Mouse (Mus musculus): Measurements from ENCODE around the gene Lrrc51.
A peak's percentile ranks its signal among the peaks of the same experiment; 100 is the strongest.
"Not testable (repeated sequence)": the region's sequence is repeated elsewhere in the genome, so short reads cannot be mapped to it uniquely, and the experiment has no call there.

Gene Lrrc51

DNA sequence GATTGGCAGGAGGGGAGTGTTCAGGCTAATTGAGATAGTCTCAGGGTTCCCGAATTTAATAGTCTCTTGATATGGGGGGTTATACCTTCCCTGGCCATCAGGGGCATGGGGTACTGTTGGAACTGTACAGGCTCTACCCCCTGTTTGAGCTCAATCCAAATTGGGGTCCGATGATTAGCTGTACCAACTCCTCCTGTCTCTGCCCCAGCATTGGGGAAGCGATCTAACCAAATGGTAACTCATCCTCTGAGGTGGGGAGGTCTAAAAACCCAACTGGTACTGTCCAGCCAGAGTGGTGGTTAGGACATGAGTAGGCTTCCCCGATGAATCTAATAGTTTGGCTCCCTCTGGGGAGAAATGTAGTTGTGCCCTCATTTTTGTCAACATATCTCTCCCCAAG, 3.3 kb upstream of the Lrrc51 start:
- DNase-seq: no peak

DNA sequence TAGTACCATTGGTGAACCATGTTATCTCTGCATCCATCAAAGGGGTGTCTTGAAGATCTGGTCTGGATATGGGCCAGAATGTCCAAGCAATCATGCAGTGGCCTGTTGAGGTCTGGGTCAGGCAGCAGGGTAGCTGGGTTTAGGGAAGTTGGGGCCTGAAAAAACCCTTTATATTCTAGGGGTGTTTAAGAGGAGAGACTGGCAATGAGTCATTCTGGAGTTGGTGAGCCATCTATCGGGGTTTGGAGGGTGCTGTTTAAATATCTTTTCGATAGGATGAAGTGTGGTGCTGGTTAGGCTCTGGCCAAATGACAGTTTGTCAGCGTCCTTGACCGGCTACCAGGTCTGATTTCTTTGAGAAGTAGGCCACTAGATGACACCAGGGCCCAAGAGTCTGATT, 2.3 kb upstream of the Lrrc51 start:
- no peak for DNase-seq

DNA sequence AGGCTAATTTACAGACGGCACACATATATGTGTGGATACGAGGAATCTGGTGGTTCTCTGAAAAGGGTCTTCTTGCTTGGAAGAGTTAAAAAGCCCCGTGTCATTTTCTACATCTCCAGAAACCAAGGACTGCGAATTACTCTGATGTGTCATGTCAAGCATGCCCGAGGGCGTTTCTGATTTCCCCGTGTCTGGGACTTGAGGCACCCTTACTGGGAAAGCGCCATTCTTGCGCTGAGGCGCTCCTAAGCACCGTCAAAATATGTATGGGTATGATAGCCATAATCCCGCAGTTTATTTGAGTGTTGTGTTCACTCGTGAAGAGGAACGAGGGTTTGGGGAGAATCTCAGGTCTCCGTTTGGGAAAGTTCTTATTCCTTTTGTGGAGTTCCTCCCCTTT, 395 bp downstream of the Lrrc51 start:
- no peak for DNase-seq

DNA sequence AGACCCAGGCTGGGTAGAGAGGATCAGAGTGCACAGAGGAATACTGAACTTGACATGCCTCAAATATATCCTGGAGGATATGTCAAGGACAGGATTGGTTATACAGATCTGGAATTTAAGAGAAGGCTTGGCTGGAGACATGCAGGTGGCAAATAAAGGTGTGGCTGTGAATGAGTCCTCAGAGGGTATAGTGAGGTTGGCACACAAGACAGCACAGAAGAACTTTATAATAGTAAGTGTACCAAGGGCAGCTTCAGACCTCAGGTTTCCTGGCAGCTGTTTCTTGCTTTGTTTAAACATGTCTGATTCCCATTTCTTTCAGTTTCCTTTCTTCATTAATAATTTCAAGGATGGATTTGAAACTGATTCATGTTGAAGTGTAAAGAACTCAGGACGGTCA, 1.1 kb downstream of the Lrrc51 start:
- DNase-seq: no peak

DNA sequence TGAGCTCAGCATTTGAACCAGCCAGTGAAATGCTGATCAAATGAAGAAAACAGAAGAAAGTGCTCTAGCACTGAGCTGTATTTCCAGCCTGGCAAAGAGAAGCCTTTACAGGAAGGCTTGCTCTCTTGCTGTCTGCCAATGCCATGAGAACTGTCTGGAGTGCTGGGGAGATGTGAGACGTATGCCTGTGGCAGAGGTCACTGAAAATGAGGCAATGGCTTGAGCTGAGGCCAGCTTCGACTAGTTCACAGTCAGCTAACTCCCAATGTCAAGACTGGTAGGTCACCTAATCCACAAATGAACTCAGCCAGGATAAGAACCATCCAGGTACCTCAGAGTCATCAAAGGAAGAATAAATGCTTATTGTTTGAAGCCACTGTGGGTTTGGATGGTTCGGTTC, 5.6 kb downstream of the Lrrc51 start:
- no peak for DNase-seq

DNA sequence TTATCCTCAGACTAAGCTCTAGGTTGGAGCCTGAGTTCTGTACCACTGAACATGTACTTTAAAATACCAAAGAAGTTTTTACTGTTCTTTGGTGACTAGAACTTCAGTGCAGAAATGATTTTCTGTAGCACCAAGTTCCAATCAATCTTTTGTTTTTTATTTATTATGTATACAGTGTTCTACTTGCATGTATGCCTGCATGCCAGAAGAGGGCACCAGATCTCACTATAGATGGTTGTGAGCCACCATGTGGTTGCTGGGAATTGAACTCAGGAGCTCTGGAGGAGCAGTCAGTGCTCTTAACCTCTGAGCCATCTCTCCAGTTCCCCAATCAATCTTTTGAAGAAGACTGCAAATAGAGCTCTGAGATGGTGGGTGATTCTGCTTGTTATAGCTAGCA, 7.8 kb downstream of the Lrrc51 start:
- DNase-seq: not testable (repeated sequence)

DNA sequence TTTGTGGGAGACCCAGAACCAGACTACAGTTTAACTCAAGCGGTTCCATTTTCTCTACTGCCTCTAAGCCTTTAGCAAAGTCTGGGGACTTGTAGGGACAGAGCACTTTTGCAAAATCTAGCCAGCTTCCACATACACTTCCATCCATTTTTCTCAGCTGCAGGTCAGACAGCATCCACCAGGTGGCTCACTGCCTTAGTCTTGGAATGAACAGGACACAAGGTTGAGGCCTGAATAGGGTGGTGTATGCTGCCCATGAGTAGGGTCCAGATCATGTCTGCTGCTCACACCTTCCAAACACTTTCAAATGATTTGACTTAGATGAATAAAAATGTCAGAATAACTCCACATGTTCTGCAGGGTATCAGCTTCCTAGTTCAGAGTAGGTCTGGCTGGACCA, 15.6 kb downstream of the Lrrc51 start:
- DNase-seq: peak; percentile 42 to 54

DNA sequence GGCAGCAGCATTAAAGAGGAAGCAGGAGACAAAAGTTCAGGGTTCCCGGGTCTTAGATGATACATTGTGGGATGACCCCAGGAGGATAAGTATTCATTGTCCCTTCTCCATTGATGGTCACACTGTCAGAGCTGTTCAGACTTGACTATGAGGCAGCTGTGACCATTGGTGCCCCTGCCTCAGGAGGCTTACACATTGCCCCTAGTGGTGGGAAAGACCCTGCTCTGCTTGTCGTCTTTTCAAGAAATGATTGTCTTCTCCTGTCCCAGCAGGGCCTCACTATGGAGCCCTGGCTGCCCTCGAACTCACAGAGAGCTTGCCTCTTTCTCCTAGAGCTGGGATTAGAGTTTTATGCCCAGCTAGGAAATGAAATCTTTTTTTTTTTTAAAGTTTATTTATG, 21.7 kb downstream of the Lrrc51 start:
- no peak for DNase-seq

DNA sequence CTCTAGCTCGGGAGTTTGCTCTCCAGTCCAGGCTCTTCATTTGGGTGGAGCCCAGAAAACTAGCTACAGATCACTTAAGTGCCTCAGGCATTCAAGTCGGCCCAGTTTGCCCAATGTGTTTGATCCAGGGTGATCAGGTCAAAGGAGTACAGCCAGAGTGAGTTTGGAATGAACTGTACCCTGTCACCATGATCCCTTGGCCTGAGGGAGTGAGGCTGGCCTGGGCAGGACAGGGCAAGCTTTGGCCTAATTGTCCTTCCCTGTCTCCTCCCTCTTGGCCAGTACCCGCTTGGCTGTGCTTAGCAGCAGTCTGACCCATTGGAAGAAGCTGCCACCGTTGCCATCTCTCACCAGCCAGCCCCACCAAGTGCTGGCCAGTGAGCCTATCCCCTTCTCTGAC, 23.6 kb downstream of the Lrrc51 start:
- no peak for DNase-seq

DNA sequence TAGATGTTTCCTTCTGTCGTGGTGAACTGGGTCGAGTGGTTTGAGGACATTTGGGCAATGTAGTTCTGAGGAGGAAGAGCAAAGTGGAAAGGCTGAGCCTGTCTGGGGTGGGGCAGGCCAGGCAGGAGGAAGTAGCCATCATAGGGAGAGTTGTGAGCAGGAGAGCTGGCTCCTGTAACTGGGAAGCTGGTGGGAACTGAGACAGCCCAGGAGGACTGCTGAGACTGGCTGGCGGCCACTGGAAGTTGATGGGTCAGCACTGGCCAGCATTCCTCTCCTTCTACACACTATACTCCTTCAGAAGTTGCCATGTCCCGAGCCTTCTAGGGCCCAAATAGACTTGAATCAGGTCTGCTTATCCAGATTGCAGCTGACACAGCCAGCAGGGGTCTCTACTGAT, 25.3 kb downstream of the Lrrc51 start:
- DNase-seq: no peak

DNA sequence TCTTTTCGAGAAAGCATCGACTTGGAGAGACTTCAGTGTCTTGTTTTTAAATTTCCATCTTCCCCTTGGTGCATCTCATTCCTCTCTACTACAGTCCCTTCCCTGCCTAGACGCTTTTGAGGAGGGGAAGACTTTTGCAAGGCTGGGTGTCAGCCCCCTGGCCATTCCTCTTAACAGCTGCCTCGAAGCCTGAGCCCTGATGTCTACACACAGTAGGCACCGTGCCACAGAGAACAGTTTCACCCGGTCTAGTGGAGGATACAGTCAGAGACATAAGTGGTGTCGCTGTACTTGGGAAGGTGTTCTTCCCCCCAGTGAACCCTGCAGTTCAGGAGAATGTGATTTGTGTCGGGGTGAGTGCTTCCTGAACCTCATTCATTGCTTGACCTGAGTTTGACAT, 27.0 kb downstream of the Lrrc51 start:
- no peak for DNase-seq

DNA sequence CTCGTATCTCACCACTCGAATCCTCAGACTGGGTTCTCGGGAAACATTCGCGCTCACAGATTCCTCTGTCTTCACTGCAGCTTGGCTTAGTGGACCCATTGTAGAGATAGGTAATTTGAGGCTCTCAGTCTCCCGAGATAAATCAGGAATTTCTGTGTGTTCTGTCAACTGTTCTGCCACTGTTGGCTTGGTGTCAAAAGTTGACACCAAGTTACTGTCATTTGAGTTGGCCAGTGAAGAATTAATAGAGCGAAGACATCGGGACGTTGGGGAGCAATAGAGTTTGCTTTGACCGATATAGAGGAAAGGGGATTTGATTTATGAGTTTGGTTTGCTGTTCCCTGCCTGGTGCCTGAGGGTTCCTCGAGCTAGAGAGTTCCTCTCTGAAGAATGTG, 27.4 kb downstream of the Lrrc51 start, which contains the start of gene Tomt:
Tomt (minus strand) TSS at position 73 of the 395 bp plus-strand sequence.
- DNase-seq: no peak

DNA sequence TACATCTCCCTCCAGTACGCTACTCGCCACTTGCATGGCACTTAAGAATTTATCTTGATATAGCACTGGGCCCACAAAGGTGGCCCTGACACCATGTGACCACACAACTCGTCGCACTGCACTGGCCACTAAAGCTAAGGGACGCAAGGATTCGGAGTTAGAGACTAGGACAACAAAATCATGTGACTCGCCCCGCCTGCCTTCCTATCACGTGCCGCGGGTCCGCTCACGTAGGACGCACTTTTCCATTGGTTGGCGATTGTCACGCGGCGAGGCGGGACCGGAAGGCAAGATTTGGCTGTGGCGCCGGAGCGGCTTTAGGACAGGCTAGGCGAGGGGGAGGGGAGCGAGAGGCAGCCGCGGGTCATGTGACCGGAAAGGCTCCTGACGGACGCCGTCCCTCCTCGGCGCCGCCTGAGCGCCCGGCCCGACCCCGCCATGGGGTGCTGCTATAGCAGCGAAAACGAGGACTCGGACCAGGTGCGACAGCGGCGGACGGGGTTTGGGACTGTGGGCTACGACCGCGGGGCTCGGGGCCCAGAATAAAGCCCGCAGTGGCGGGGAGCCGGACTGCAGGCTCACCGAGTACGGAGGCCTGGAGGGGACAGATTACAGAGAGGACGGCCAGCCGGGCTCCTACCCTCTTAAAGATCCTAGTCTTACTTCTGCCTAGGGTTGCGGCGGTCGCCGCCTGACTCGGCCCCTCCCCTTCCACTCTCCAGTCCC, 28.0 kb downstream of the Lrrc51 start, which contains the start of gene Lamtor1:
Lamtor1 (plus strand) TSS at position 344 of the 726 bp plus-strand sequence.
- DNase-seq: peak; percentile 97 to 98

DNA sequence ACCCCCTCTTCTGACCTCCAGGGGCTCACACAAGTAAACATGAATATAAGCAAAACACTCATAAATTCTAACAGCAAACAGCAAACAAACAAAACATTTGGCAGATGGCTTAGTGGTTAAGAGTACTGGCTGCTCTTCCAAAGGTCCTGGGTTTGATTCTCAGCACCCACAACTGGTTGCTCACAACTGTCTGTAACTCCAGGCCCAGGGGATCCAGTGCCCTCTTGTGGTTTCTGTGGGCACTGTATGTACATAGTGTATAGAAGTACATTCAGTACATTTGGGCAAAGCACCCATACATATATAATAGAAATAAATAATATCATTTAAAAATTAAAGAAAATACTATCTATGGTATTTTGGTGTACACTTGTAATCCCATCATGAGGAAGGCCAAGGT, 30.8 kb downstream of the Lrrc51 start:
- no peak for DNase-seq

DNA sequence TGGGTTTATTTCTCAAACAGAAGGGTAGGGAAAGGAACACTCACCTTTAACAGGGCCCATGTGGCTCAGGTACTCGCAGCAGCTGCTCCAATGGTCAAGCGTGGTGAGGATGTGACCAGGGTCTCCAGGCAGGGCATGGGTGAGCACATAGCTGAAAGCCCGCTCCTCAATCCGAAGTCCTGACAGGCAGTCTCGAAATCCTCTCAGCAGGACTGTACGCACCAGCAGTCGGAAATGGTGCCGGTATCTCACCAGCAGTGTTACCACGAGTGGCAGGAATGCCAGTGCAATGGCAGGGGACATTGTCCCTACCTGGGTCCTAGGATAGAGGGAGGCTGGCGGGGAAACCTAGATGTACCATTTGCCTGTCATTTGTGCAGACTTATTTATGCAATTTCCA, 31.7 kb downstream of the Lrrc51 start:
- no peak for DNase-seq

DNA sequence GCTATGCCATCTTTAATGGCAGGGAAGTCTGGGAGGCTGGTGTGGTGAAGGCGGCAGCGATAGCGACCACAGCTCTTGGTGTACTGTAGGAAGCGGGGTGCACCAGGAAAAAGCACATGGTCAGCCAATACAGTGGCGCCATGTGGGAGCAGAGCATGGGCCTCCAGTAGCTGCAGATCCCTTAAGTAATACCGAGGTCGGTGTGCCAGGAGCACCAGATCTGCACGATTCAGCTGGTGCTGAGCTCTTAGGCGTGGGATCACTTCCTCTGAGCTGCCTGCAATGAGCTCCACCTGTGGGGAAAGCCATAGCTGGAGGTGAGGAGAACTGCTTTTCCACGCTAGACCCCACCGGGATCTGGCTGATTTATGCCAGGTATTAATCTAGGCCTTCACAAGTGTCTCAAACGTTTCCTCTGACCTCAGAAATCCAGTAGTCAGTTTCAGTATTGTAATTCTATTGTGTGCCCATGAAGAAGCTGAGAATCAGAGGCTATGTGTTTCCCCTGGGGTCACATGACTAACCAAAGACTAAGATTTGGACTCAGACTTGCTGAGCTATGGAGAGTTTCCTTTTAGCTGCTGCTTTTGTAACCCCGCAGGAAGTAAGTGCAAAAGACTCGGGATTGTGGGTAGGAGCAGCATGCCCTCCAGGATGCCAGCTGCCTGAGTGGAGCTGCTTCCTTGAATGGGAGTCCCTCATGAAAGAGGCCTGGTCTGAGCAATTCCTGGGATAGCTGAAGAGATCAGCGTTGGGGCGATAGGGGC, 33.2 kb downstream of the Lrrc51 start:
- no peak for DNase-seq

DNA sequence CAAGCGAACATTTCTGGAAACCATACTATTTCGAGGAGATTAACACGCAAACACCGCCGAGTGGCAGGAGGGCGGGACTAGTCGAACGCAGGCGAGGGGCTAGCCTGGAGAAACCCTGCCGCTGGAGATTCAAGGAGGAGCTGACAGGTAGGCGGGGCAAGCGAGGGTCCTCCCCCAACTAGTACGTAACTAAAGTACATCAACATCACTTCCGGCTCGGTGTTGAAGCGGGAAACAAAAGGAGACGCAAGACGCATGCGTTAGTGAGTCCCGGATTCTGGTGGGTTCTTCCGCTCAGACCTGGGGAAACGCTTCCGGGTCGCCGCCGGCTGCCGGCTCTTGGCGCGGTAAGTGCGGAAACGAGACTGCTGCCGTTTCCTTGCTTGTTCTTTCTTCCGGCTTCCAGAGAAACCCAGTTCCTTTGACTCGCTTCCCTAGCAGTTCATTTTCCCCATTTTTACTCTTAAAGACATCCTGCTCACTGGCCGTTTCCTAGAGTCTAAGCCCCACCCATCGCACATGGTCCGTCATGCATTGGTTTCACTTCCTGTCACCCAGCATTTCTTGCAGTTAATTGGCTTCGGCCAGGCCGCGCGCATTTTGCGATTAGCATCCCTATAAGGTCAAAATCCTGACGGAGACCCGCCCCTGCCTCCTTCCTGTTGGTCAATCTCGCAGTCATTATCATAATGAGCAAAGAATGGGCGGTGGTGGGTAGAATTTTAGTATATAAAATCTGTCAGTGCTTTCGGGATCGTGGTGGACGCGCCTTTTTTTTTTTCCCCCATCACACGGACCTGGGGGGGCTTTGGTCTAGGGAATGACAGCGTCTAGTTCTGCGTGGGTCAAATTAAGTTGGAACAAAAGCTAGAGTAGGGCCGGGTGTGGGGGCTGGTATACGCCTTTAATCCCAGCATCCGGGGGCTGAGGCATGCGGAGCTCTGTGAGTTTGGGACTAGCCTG, 37.3 kb downstream of the Lrrc51 start:
- peak; percentile 95 to 97 for DNase-seq

DNA sequence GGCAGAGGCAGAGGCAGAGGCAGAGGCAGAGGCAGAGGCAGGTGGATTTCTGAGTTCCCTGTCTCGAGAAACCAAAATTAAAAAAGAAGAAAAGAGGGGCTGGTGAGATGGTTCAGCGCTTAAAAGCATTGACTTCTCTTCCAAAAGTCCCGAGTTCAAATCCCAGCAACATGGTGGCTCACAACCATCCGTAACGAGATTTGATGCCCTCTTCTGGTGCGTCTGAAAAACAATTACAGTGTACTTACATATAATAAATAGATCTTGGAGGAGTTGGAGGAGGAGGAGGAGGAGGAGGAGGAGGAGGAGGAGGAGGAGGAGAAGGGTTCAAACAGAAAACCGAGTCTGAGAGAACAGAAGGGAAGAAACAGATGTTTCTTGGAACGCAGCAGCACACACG, 38.0 kb downstream of the Lrrc51 start:
- DNase-seq: no peak

DNA sequence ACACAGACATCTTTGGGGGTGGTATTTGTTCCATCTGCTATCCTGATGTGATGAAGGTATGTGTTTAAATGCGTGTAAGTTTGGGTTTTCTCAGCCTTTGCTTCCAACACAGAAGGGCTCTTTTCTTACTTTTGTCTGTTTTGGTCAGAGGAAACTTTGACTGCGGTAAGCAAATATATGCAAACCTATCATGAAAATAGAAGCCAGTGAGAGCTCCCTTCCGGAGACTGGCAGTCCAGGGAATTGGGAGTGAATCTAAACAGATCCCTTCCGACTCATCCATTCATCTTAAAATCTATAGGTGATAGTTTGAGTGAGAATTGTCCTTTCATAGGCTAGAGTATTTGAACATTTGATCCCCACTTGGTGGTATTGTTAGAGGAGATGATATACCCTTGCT, 45.2 kb downstream of the Lrrc51 start:
- no peak for DNase-seq

DNA sequence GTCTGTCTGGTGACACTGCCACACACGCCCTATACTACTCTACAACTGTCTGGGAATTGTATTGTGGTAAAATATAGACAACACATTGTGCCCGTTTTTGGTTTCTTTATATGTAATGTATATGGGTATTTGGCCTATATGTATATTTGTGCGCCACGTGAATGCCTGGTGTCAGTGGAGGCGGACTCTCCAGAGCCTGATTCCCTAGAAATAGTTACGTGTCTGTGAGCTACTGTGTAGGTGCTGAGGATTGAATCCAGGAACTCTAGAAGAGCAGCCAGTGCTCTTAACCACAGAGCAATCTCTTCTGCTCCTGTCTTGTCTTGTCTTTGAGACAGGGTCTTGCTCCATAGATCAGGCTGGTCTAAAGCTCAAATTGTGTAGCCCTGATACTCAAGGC, 47.4 kb downstream of the Lrrc51 start:
- no peak for DNase-seq

DNA sequence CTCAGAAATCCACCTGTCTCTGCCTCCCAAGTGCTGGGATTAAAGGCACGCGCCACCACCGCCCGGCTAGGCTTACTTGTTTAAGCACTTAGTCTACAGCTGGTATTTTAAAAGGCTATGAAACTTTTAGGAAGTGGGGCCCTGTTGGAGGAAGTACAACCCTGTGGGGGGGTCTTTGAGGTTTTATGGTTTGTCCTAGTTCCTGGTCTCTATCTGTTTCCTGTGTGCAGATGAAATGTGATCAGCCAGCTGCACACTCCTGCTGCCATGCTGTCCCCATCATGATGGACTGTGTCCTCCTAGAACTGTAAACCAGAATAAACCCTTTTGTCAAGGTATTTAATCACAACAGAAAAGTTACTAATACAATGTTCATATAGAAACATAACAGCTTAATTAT, 49.5 kb downstream of the Lrrc51 start:
- DNase-seq: no peak

DNA sequence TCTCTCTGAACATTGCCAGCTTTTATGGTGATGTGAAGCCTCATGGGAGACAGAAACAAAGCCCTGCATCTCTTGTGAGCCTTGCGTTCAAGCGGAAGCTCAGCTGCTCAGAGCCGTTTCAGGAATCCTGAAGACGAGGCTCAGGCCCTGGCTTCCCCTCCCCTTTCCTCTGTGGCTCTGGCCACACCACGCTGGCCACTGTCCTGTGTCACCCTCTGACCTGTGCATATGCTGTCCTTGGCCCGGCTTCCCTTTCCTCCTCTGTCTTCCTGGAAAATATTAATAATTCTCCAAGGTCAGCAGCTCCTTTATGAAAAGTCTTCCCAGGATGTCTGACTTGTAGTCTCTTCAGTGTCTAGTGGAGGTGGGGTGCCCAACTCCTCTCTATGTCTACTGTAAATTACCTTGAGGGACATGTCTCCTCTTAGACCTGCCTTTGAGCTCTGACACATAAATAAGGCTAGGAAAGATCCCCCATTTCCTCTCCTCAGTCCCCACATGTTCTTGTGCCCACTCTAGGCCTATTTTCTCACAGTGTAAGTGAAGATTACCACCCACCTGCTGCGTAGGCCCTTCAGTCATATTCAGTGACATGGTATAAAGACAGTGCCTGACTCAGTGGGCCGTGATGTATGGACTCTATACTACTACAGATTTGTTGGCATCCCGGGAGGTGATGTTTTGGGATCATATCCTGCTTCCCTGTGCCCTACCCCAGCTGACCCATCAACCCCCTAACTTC, 51.1 kb downstream of the Lrrc51 start:
- no peak for DNase-seq

DNA sequence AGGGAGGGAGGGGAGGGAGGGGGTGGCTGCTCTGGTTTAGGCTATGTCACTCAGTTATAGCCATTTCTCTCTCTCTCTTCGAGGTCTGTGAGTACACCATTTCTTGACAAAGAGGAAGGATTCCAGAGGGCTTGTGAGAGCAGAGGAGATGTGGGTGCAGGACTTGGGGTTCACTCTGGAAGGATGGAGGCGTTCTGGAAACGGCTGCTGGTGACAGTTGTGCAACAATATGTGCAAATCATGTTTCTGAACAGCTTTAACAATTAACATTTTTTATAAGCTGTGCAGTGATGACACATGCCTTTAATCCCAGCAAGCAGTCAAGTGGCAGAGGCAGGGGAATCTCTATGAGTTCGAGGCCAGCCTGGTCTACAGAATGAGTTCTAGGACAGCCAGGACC, 52.8 kb downstream of the Lrrc51 start:
- DNase-seq: no peak

Measured in thymus, postnatal 36 days (tissue).